Mouse (Mus musculus): ENCODE results near the gene Gm20605.
A peak's percentile ranks its signal among the peaks of the same experiment; 100 is the strongest.
"Not testable (repeated sequence)": the region's sequence is repeated elsewhere in the genome, so short reads cannot be mapped to it uniquely, and the experiment has no call there.

Gm20605 gene

GRCm38 (mm10) chr5:137613076-137613475 is 15.9 kb upstream of the Gm20605 start:
- no peak for DNase-seq (ENCODE audit: low read depth, low spot score)

- DNase-seq (ENCODE audit: low read depth, low spot score) = peak; percentile 84
Observed at GRCm38 (mm10) chr5:137613550-137613949, 15.4 kb upstream of the Gm20605 start, which contains the start of gene Pcolce. TSS of gene Pcolce (minus strand) at chr5:137613784.

- DNase-seq (ENCODE audit: low read depth, low spot score) = not testable (repeated sequence)
Observed at GRCm38 (mm10) chr5:137614921-137615320, 14.1 kb upstream of the Gm20605 start.

- peak; percentile 78 for DNase-seq (ENCODE audit: low read depth, low spot score)
Observed at GRCm38 (mm10) chr5:137615347-137615746, 13.6 kb upstream of the Gm20605 start.

GRCm38 (mm10) chr5:137623937-137624530 is 4.9 kb upstream of the Gm20605 start:
- no peak for DNase-seq (ENCODE audit: low read depth, low spot score)

- no peak for DNase-seq (ENCODE audit: low read depth, low spot score)
Observed at GRCm38 (mm10) chr5:137627991-137628390, 984 bp upstream of the Gm20605 start.

- DNase-seq (ENCODE audit: low read depth, low spot score) = peak; percentile 87
Observed at GRCm38 (mm10) chr5:137629306-137629721, 339 bp downstream of the Gm20605 start.

GRCm38 (mm10) chr5:137629906-137630545 is 1.1 kb downstream of the Gm20605 start:
- peak; percentile 95 for DNase-seq (ENCODE audit: low read depth, low spot score)

- peak; percentile 85 for DNase-seq (ENCODE audit: low read depth, low spot score)
Observed at GRCm38 (mm10) chr5:137630602-137631001, 1.6 kb downstream of the Gm20605 start.

- DNase-seq (ENCODE audit: low read depth, low spot score) = peak; percentile 99
Observed at GRCm38 (mm10) chr5:137631171-137631570, 2.2 kb downstream of the Gm20605 start.

- DNase-seq (ENCODE audit: low read depth, low spot score) = no peak
Observed at GRCm38 (mm10) chr5:137631591-137631990, 2.6 kb downstream of the Gm20605 start.

GRCm38 (mm10) chr5:137633397-137634084 is 4.6 kb downstream of the Gm20605 start:
- DNase-seq (ENCODE audit: low read depth, low spot score) = no peak

GRCm38 (mm10) chr5:137639472-137639871 is 10.5 kb downstream of the Gm20605 start:
- peak; percentile 91 for DNase-seq (ENCODE audit: low read depth, low spot score)

- DNase-seq (ENCODE audit: low read depth, low spot score) = peak; percentile 94
Observed at GRCm38 (mm10) chr5:137641054-137641453, 12.1 kb downstream of the Gm20605 start, which contains the start of gene Sap25. TSS of gene Sap25 (plus strand) at chr5:137641334.

GRCm38 (mm10) chr5:137642886-137643285 is 13.9 kb downstream of the Gm20605 start:
- peak; percentile 67 for DNase-seq (ENCODE audit: low read depth, low spot score)

GRCm38 (mm10) chr5:137644484-137644883 is 15.5 kb downstream of the Gm20605 start:
- no peak for DNase-seq (ENCODE audit: low read depth, low spot score)

GRCm38 (mm10) chr5:137645091-137645651 is 16.2 kb downstream of the Gm20605 start:
- DNase-seq (ENCODE audit: low read depth, low spot score) = no peak

GRCm38 (mm10) chr5:137645652-137646091 is 16.7 kb downstream of the Gm20605 start, which contains the start of gene Irs3:
TSS of gene Irs3 (minus strand) at chr5:137645714.
- peak; percentile 78 for DNase-seq (ENCODE audit: low read depth, low spot score)

- DNase-seq (ENCODE audit: low read depth, low spot score) = no peak
Observed at GRCm38 (mm10) chr5:137647827-137648601, 19.0 kb downstream of the Gm20605 start.

GRCm38 (mm10) chr5:137649251-137649650 is 20.3 kb downstream of the Gm20605 start:
- DNase-seq (ENCODE audit: low read depth, low spot score) = no peak

Measured in R1 (cell line).